Mouse (Mus musculus) brain, adult 2 months (tissue): ENCODE measurements around the gene Prkcg.

Experiments used
- DNase-seq: peaks from one replicate; pipeline ENCODE4 v3.0.0; 2011; ENCODE audit warnings: low read depth, low spot score

Gene Prkcg

DNA sequence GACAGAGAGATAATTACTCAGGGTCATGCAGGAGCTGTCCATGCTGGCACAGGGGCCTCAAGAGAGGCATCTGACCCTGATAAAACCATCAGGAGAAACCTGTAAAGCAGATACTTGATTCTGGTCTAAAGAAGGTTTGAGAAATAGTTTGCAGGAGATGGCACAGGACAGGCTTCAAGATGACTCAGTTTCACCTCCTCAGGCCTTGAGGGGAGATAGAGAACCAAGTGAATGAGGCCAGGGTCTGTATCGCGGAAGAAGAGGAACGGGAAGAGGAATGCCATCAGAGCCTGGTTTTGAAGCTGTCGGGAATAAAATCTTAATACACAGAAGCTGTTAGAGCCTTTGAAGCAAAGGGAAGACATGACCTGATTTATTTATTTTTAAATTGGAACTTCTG is 28.7 kb downstream of the Prkcg start:
- no peak for DNase-seq

DNA sequence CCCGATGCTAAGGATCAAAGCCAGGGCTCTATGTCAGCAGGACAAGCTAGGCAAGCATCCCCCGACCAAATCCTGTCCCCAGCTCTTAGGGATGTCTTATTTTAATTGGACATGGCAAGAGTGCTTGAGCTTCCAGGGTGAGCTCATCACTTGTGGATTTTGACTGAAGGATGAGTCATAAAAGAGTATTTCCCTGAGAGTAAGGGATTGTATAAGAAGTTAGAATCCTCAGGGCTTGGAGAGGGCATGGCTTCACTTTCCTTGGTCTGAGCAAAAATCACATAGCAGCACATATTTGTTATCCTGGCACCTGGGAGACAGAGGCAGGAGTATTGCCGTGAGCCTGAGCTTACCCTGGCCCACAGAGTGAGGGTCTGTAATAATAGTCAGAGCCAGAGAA is 31.9 kb downstream of the Prkcg start:
- DNase-seq, result no peak

DNA sequence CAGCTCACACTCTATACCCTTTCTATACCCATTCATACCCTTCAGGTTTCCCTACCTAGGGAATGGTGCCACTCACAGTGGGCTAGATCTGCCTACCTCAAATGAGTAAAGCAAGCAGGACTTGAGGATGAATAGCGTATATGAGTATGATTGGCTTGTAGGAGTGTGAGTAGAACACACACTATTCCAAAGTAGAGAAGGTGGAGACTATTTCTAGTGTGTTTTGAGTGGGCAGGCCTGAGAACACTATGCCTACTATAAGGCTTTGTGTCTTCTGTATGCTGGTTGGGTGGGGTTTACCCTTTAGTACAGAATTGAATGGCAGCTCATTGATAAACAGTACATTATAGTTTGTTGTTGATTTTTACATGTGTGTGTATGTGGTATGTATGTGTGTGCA is 34.8 kb downstream of the Prkcg start:
- peak; percentile 33 for DNase-seq

DNA sequence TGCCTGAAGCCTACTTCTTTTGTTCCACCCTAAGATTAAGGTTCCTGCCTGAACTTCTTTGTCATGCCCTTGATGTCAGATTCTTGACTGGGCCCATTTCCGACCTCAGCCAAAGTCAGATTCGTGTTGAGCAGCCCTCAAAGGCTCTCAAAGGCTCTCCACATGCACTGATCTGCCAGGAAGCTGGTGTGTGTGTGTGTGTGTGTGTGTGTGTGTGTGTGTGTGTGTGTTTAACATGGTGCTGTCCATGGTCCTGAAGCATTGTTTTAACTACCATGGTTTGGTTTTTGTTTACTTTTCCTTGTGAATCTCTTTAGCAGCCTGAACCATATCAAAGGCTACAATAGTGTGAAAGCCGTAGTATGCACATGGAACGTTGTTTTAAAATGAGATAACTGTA is 39.0 kb downstream of the Prkcg start:
- DNase-seq, result no peak

DNA sequence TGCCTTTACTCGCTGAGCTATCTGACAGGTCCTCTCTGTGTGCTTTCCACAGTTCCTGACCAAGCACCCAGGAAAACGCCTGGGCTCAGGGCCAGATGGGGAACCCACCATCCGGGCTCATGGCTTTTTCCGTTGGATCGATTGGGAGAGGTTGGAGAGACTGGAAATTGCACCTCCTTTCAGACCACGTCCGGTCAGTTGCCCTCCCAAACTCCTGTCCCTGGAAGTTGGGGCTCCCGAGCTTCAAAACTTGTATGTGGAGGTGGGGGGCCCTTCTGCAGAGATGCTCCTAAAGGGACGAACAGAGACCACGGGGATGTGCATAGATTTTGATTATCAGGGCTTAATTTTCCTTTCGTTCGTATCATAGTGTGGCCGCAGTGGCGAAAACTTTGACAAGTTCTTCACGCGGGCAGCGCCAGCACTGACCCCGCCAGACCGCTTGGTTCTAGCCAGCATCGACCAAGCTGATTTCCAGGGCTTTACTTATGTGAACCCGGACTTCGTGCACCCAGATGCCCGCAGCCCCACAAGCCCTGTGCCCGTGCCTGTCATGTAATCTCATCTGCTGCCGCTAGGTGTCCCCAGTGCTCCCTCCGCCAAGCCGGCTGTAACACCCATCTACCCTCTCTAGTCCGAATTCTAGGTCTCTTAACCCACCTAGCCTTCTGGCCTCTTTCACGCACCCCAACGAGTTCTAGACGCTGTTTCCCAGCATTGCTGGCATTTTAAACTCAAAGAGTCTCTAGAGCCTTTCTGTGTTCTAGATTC is 41.0 kb downstream of the Prkcg start:
- peak; percentile 90 for DNase-seq

DNA sequence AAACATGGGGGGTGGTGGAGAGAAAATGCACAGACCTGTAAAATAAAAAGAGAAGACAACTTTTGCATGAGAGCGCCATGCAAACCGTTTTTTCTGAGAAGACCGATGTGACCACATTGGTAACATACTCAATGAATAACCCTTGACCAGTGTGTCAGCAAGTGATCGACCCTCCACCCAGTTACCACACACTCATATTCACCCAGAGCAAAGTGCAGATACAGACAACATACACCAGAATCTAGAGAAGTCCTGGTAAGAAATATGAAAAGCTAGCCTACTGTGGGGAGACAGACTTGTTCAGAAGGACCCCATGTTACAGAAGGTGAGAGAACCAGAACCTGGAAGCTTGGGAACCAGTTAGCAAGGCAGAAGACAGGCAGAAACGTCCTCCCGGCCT is 42.2 kb downstream of the Prkcg start:
- DNase-seq, result no peak

DNA sequence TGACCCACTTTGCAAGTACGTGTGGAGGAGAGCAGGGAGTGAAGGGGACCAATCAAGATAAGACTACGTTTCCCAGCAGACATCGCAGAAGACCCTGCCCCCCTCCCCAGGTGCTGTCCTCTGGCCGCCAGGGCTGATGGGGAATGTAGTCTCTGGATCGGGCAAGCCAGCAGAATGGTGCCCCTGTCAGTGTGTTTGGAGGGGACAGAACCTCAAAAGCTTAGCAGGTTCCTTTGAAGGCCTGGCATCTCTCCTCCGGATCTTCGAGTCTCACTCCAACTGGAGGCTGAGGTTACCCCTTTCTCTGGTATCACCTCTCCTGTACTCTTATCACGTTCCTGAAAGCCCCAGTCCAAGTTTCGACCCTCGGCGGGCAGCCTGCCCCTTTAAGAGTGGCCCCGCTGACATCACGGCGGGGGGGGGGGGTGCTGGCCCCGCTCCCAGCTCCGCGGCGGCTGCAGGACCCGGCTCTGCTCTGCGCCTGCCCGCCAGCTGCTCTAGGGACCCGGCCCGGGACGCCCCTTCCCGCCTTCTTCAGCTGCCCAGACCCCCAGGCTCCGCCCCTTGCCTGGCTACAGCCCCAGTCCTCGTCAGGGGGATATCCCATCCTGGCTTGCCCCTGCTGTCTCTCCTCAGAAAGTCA is 42.7 kb downstream of the Prkcg start:
- peak; percentile 97 for DNase-seq

DNA sequence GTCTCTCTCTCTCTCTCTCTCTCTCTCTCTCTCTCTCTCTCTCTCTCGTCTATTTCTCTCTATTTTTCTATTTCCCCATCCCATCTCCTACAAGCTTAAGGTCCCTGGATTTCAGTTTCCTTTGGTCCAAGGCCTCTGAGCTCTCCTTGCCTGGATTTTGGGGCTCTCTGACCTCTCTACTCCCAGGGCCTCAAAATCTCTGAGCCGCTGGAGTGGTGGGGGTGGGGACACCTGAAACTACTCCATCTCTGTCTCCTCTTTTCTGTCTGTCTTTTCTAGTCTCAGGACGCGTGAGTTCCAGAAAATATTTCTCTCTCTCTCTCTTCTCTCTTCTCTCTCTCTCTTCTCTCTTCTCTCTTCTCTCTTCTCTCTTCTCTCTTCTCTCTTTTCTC is 43.2 kb downstream of the Prkcg start:
- peak; percentile 36 for DNase-seq

DNA sequence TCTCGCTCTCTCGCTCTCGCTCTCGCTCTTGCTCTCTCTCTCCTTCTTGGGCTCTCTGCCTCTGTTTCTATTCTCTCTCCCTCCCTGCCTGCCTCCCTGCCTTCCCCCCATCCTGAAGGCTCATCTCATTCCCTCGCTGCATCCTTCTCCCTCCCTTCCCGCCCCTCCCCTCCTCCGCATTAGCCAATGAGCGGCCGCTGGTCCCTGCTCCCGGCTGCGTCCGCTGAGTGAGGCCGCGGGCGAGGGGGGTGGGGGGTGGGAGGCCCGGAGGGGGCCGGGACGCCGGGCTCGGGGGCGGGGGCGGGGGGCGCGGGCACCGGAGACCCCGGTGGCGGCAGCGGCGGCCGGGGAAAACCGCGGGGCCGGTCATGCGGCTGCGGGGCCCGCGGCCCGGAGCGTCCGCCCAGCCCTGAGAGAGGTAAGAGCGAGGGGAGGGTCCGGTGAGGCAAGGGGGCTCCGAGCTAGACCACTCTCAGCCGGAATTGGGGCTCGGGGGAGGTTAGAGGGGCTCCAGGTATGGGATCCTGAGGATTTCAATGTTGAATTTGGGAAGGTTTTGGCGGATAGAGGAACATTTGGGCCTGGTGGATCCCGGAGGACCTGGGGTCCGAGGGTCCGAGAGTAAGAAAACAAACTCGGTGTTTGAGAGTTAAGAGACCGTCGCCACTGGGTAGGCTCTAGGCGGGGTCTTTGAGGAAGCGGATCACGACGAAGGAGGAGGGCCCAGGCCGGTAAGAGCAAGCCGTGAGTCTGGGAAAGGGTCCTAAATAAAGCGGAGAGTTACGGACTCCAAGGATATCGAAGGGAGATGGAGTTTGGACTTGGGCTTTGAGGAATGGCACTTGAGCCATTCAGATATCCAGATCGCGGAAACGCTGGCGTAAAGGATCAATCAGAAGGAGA is 43.9 kb downstream of the Prkcg start, which contains the start of gene Cacng7:
Gene Cacng7 (plus strand): TSS at position 337 of the 903 bp plus-strand sequence.
- peak; percentile 96 for DNase-seq

DNA sequence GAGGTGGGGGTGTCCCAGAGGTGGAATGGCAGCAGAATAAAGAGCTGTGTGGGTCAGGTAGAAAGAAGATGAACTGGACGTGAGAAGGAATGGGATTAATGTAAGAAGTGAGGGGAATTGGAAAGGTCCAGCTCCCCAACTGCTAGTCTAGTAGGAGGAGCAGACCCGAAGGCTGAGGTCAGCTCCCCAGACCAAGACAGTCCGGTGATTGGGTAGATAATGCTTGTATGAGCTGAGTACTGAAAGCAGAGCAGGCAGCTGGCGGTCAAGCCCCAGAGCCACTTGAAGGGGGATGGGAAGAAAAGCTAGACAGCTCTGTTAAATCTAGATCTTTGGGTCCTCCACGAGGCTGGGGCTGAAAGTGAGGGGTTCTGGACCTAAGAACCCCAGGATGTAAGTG is 44.6 kb downstream of the Prkcg start:
- DNase-seq, result peak; percentile 60

DNA sequence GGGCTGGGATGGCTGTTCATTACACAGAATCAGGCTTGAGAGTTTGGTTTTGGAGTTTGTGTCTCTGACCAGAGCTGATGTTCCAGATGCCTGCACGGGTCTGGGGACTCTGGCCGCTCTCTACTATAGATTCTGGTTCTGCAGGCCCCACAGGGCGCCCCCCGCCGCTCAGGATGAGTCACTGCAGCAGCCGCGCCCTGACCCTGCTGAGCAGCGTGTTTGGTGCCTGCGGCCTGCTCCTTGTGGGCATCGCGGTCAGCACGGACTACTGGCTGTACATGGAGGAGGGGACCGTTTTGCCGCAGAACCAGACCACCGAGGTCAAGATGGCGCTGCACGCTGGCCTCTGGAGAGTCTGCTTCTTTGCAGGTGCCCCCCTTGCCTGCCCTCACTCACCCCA is 47.4 kb downstream of the Prkcg start:
- DNase-seq, result no peak

DNA sequence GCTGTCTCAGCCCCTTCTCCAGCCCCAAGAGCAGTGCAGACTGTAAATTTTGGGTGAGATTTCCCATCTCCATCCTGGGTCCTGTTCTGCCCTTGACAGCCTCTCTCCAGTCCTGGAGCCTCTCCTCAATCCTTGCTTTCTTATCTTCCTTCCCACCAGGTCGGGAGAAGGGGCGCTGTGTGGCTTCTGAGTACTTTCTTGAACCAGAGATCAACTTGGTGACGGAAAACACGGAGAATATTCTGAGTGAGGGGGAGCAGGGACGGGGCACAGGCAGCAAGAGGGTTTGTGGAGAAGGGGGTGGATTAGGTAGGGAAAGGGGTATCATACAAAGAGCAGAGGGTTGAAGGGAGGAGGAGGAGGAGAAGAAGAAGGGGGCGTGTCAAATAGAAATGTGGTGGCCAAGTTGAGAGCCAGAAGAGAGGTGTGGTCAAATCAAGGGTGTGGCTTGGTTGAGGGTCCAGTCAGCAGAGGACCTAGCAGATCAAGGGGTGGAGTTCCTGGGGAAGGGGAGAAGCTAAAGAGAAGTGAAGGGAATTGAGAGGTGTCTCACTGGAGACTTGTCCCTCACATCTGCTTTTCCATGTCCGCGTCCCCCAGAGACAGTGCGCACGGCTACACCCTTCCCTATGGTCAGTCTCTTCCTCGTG is 49.4 kb downstream of the Prkcg start:
- no peak for DNase-seq

DNA sequence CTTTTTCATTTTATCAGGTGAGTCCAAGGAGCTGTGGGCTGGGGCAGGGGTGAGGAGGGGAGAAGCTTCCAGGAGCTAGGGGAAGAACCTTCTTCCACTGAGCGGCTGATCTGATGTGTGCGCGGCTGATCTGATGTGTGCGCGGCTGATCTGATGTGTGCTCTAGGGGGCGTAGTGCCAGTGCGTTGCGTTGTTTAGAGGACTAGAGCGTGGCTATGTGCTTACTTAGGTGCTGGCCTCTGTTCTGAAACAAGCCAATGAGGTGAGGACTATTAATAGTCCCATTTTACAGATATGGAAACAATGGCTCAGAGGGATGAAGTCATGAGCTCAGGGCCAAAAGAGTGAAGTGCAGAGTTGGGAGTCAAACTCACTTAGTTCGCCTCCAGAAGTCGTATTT is 50.0 kb downstream of the Prkcg start:
- no peak for DNase-seq

DNA sequence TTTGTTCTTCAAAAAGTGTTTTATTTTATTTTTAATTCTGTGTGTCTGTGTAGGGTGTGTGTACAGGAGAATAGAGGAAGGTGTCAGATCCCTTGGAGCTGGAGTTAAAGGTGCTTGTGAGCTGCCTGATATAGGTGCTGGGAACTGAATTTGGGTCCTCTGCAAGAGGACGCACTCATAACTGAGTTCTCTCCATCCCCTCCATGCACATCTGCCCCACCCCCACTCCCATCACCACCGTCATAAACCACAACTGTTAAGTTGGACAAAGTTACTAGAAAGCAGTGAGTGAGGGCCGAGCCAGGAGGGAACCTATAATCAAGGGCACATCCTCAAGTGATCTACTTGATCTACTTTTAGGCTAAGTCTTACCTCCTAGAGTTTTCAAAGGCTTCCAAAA is 54.9 kb downstream of the Prkcg start:
- no peak for DNase-seq

DNA sequence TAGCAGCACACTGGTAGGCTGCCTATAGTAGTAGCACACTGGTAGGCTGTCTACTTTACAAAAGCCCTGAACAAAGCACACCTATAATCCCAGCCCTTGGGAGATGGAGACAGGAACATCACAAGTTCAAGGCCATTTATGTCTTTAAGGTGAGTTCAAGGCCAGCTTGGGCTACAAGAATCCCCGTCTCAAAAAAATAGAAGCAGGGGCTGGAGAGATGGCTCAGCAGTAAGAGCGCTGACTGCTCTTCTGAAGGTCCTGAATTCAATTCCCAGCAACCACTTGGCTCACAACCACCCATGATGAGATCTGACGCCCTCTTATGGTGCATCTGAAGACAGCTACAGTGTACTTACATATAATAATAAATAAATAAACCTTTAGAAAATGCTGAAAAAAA is 56.3 kb downstream of the Prkcg start:
- no peak for DNase-seq

DNA sequence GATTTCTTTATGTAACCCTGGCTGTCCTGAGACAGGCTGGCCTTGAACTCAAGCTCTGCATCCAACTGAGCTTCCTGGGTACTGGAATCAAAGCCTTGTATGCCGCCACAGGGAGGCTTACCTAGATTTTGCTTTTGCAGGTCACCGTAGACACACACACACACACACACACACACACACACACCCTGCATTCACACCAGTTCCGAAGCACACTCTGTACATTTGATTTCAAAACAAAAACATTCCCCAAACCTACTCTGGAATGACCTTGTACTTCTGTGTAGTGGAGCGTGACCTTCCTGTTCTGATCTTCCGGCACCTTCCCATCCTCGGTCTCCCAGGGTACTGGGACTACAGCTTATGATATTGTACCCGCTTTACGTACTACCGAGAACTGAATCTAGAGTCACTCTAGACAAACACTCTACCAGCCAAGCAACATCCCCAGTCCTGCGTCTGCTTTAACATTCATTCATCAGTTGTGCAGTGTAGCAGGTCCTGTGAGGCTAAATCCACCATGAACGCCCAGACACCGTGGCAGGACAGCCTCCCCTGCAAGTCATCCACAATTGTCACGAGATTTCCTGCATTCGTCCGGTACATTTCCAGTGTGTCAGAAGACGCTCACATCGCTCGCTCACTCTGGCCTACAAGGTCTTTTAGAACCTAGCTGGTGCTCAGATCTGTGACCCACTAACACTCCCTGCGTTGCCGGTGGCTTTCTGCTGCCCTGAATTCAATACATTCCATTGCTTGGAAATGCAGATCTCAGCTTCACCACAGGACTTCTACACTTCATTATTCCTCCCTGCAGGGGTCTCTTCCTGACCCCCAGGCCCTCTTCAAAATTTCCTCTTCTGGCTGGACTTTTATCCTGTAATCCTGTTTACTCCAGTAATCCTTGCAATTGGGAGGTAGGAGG is 58.6 kb downstream of the Prkcg start:
- DNase-seq, result peak; percentile 49

DNA sequence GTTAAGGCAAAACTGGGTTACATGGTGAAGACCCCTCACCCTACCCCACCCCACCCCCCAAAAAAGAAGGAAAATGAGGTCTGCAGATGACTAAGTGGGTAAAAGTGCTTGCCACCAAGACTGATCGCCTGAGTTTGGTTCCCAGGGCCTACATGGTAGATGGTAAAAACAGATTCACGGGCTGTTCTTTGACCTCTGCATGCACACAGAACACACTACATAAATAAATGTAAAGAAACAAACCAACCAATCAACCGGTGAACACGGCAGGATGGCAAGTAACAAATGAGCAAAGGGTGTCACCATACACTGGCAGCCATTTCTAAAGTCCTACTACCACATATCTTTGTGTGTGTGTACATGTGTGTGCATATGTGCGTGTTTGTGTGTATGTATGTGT is 59.3 kb downstream of the Prkcg start:
- DNase-seq, result no peak

DNA sequence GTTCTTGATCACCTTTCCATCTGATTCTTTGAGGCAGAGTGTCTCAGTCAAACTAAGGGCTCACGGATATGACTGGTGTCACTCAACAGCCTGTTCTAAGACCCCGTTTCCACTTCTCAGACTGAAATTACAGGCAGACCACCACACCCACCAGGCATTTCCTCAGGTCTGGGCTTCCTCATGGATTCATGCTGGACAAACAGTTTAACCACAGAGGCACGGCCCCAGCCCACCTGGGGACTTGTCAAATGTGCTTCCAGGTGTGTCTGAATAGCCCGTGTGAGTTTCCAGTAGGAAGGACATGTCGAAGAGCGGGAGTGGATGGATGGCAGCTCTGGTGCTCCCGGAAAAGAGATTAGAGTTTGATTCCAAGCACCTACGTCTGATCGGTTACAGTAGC is 60.8 kb downstream of the Prkcg start:
- DNase-seq, result no peak

DNA sequence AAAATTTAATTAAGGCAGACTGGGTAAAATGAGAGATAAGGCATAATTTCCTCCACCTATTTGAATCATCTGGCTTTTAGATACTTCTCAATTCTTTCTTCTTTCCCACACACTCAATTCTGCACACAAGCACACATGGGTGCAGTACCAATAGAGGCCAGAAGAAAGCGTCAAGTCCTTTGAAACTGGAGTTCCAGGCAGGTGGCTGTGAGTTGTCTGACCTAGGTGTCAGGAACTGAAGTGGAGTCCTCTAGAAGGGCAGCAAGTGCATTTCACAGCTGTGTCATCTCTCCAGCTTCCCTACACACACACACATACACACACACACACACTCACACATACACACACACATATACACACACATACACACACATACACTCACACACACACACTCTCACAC is 62.6 kb downstream of the Prkcg start:
- no peak for DNase-seq

DNA sequence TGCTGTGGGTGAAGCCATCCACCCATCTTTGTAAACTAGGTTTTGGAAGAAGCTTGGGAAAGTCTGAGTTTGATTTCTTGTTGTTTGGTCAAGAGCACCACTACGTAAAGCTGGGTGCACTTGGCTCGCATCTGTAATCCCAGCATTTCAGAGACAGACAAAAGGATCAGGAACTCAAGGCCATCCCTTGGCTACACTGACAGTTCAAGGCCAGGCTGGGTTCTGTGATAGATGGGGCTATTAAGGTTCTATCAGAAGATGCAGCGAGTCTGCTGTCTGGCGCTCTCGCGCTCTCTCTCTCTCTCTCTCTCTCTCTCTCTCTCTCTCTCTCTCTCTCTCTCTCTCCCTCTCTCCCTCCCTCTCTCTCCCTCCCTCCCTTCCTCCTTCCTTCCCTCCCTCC is 65.9 kb downstream of the Prkcg start:
- DNase-seq, result no peak

DNA sequence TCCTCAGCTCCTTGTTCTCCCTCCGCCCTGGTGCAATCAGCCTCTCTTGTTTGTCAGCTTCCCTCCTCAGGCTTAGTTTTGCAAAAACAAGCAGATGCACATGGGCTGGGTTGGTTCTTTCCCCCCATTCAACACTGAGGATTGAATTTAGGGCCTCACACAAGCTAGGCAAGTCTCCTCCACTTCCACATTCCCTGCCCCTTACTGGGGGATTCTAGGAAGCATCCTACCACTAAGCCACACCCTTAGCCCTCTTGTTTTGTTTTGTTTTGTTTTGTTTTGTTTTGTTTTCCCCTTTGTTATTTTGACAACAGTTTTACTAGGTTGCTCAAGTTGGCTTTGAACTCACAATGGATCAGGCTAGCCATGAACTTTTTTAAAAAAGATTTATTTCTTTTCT is 71.7 kb downstream of the Prkcg start:
- peak; percentile 37 for DNase-seq
